Mouse (Mus musculus): ENCODE measurements at regions not wholly inside any gene's neighbourhood (a gene's known extent, or its start where the extent isn't known, plus 50 kb on each side); places are given as distances from the start of the nearest gene placed in this dataset.

- Histone ChIP-seq H3K27me3 (ENCODE audit: control insufficient read depth, insufficient read depth, low read length) (no peaks in the 10 kb centered on the region), H3K4me1 (ENCODE audit: control insufficient read depth, insufficient read depth, insufficient read length) (no peaks in the 10 kb centered on the region), H3K4me3 (ENCODE audit: extremely low read depth, insufficient read depth, insufficient read length) (no peak overlapping the region), H3K36me3 (ENCODE audit: control insufficient read depth, insufficient read depth, low read length) (no peaks in the 10 kb centered on the region), H3K27ac (ENCODE audit: insufficient read depth, low read length) (no peak overlapping the region)
- no peak for DNase-seq (ENCODE audit: low read depth in 1 of 2, low spot score in 2 of 2)
- TF ChIP-seq CTCF (IDR thresholded peaks at IDR 0.05; ENCODE audit: extremely low read depth, insufficient read depth, insufficient read length, insufficient replicate concordance), result no peak
- TF ChIP-seq POLR2A (IDR thresholded peaks at IDR 0.05; ENCODE audit: low read depth, low read length), result no peak
- 77% methylated on average over 4 of the region's 4 CpGs for WGBS
These were observed 321.1 kb downstream of the Mef2c start for GRCm38 (mm10) chr13:83824926-83825325.

GRCm38 (mm10) chr13:83826841-83827463 lies 323.1 kb downstream of the Mef2c start:
- H3K4me1 ChIP-seq (ENCODE audit: control insufficient read depth, insufficient read depth, insufficient read length), result no peaks in the 10 kb centered on the region
- WGBS, result 90% methylated on average over 4 of the region's 4 CpGs
- H3K27me3 ChIP-seq (ENCODE audit: control insufficient read depth, insufficient read depth, low read length), result no peaks in the 10 kb centered on the region
- H3K4me3 ChIP-seq (ENCODE audit: extremely low read depth, insufficient read depth, insufficient read length), result no peak overlapping the region
- H3K27ac ChIP-seq (ENCODE audit: insufficient read depth, low read length), result no peak overlapping the region
- DNase-seq (ENCODE audit: low read depth in 1 of 2, low spot score in 2 of 2), result no peak
- TF ChIP-seq POLR2A (IDR thresholded peaks at IDR 0.05; ENCODE audit: low read depth, low read length), result no peak
- TF ChIP-seq CTCF (IDR thresholded peaks at IDR 0.05; ENCODE audit: extremely low read depth, insufficient read depth, insufficient read length, insufficient replicate concordance), result no peak
- H3K36me3 ChIP-seq (ENCODE audit: control insufficient read depth, insufficient read depth, low read length), result no peaks in the 10 kb centered on the region

GRCm38 (mm10) chr13:83865932-83866685 lies 356.0 kb upstream of the Tmem161b start:
- H3K4me1 ChIP-seq (ENCODE audit: control insufficient read depth, insufficient read depth, insufficient read length), result no peaks in the 10 kb centered on the region
- H3K27me3 ChIP-seq (ENCODE audit: control insufficient read depth, insufficient read depth, low read length), result no peaks in the 10 kb centered on the region
- TF ChIP-seq CTCF (IDR thresholded peaks at IDR 0.05; ENCODE audit: extremely low read depth, insufficient read depth, insufficient read length, insufficient replicate concordance) (no peak), POLR2A (IDR thresholded peaks at IDR 0.05; ENCODE audit: low read depth, low read length) (no peak)
- 84% methylated on average over 6 of the region's 6 CpGs for WGBS
- no peak overlapping the region for H3K27ac ChIP-seq (ENCODE audit: insufficient read depth, low read length)
- H3K4me3 ChIP-seq (ENCODE audit: extremely low read depth, insufficient read depth, insufficient read length), result no peak overlapping the region
- no peaks in the 10 kb centered on the region for H3K36me3 ChIP-seq (ENCODE audit: control insufficient read depth, insufficient read depth, low read length)
- no peak for DNase-seq (ENCODE audit: low read depth in 1 of 2, low spot score in 2 of 2)

- Histone ChIP-seq H3K27ac (ENCODE audit: insufficient read depth, low read length) (no peak overlapping the region), H3K27me3 (ENCODE audit: control insufficient read depth, insufficient read depth, low read length) (no peaks in the 10 kb centered on the region), H3K4me1 (ENCODE audit: control insufficient read depth, insufficient read depth, insufficient read length) (no peaks in the 10 kb centered on the region), H3K36me3 (ENCODE audit: control insufficient read depth, insufficient read depth, low read length) (no peaks in the 10 kb centered on the region), H3K4me3 (ENCODE audit: extremely low read depth, insufficient read depth, insufficient read length) (no peak overlapping the region)
- WGBS, result 88% methylated on average over 1 of the region's 1 CpGs
- TF ChIP-seq CTCF (IDR thresholded peaks at IDR 0.05; ENCODE audit: extremely low read depth, insufficient read depth, insufficient read length, insufficient replicate concordance), result no peak
- no peak for TF ChIP-seq POLR2A (IDR thresholded peaks at IDR 0.05; ENCODE audit: low read depth, low read length)
- DNase-seq (ENCODE audit: low read depth in 1 of 2, low spot score in 2 of 2), result no peak
These were observed 354.9 kb upstream of the Tmem161b start for GRCm38 (mm10) chr13:83867211-83867610.

- no peaks in the 10 kb centered on the region for H3K27me3 ChIP-seq (ENCODE audit: control insufficient read depth, insufficient read depth, low read length)
- no peak for DNase-seq (ENCODE audit: low read depth in 1 of 2, low spot score in 2 of 2)
- H3K27ac ChIP-seq (ENCODE audit: insufficient read depth, low read length), result no peak overlapping the region
- TF ChIP-seq POLR2A (IDR thresholded peaks at IDR 0.05; ENCODE audit: low read depth, low read length), result no peak
- TF ChIP-seq CTCF (IDR thresholded peaks at IDR 0.05; ENCODE audit: extremely low read depth, insufficient read depth, insufficient read length, insufficient replicate concordance), result no peak
- H3K4me1 ChIP-seq (ENCODE audit: control insufficient read depth, insufficient read depth, insufficient read length), result no peaks in the 10 kb centered on the region
- no peaks in the 10 kb centered on the region for H3K36me3 ChIP-seq (ENCODE audit: control insufficient read depth, insufficient read depth, low read length)
- WGBS, result 87% methylated on average over 4 of the region's 4 CpGs
- no peak overlapping the region for H3K4me3 ChIP-seq (ENCODE audit: extremely low read depth, insufficient read depth, insufficient read length)
These were observed 354.1 kb upstream of the Tmem161b start for GRCm38 (mm10) chr13:83867831-83868473.

GRCm38 (mm10) chr13:83868922-83869321 lies 353.2 kb upstream of the Tmem161b start:
- 24% methylated on average over 4 of the region's 4 CpGs for WGBS
- H3K4me3 ChIP-seq (ENCODE audit: extremely low read depth, insufficient read depth, insufficient read length), result no peak overlapping the region
- no peak overlapping the region for H3K27ac ChIP-seq (ENCODE audit: insufficient read depth, low read length)
- no peaks in the 10 kb centered on the region for H3K27me3 ChIP-seq (ENCODE audit: control insufficient read depth, insufficient read depth, low read length)
- no peaks in the 10 kb centered on the region for H3K36me3 ChIP-seq (ENCODE audit: control insufficient read depth, insufficient read depth, low read length)
- H3K4me1 ChIP-seq (ENCODE audit: control insufficient read depth, insufficient read depth, insufficient read length), result no peaks in the 10 kb centered on the region
- no peak for TF ChIP-seq CTCF (IDR thresholded peaks at IDR 0.05; ENCODE audit: extremely low read depth, insufficient read depth, insufficient read length, insufficient replicate concordance)
- TF ChIP-seq POLR2A (IDR thresholded peaks at IDR 0.05; ENCODE audit: low read depth, low read length), result no peak
- no peak for DNase-seq (ENCODE audit: low read depth in 1 of 2, low spot score in 2 of 2)
